ENCODE assay signal across 7 mouse cellular contexts in genomic region chr5:110135293-110136086, GRCm38 (mm10). TPM values are rescaled to one million over a fixed set of nuclear protein-coding genes. Genes with fewer than 3 reads are reported as not detected.
A peak's percentile ranks its signal among the peaks of the same experiment; 100 is the strongest.
DNase-seq lines count a peak whose midpoint lies in the region; ATAC-seq lines count a peak whose summit lies in the region.

TSS of gene Chfr (plus strand) at chr5:110135842.

- peak; percentile 97 for ATAC-seq in granulocyte monocyte progenitor cell, adult 5-6 weeks (replicated peaks; ENCODE audit: poor library complexity, severe bottlenecking)
- peak; percentile 99 for ATAC-seq in midbrain, embryonic 13.5 days

- 4% methylated on average over 46 of the region's 46 CpGs for WGBS in embryonic facial prominence, embryonic 10.5 days
- WGBS in limb, embryonic 10.5 days: 4% methylated on average over 46 of the region's 46 CpGs
- WGBS in midbrain, embryonic 13.5 days: 4% methylated on average over 46 of the region's 46 CpGs

- peaks cover 27% of the 10 kb centered on the region for H3K36me3 ChIP-seq in embryonic facial prominence, embryonic 10.5 days (replicated peaks)
- H3K36me3 ChIP-seq in limb, embryonic 10.5 days: peaks cover 16% of the 10 kb centered on the region
- H3K36me3 ChIP-seq in midbrain, embryonic 13.5 days: peaks cover 29% of the 10 kb centered on the region

- no peaks in the 10 kb centered on the region for H3K27me3 ChIP-seq in embryonic facial prominence, embryonic 10.5 days (replicated peaks; ENCODE audit: low read depth, poor library complexity, severe bottlenecking)
- H3K27me3 ChIP-seq in limb, embryonic 10.5 days (ENCODE audit: low read depth, poor library complexity, severe bottlenecking): no peaks in the 10 kb centered on the region
- H3K27me3 ChIP-seq in midbrain, embryonic 13.5 days: no peaks in the 10 kb centered on the region

- H3K9me3 ChIP-seq in embryonic facial prominence, embryonic 10.5 days: peaks cover 8% of the 10 kb centered on the region; the same call in 1 of the 2 replicates
- H3K9me3 ChIP-seq in limb, embryonic 10.5 days (replicated peaks): no peaks in the 10 kb centered on the region
- no peaks in the 10 kb centered on the region for H3K9me3 ChIP-seq in midbrain, embryonic 13.5 days

- peak within 1 kb of the TSS; percentile 78 for H3K27ac ChIP-seq in embryonic facial prominence, embryonic 10.5 days (replicated peaks)
- peak within 1 kb of the TSS; percentile 75 for H3K27ac ChIP-seq in limb, embryonic 10.5 days
- peak within 1 kb of the TSS; percentile 76 for H3K27ac ChIP-seq in midbrain, embryonic 13.5 days

- DNase-seq in adrenal gland, postnatal 10 days: peak; percentile 100
- DNase-seq in embryonic facial prominence, embryonic 10.5 days (ENCODE audit: low spot score): peak; percentile 99
- DNase-seq in kidney, adult 11 months: peak; percentile 99
- peak; percentile 99 for DNase-seq in limb, embryonic 10.5 days (ENCODE audit: low spot score)
- peak; percentile 97 for DNase-seq in spleen, adult 12 weeks (ENCODE audit: low spot score)

- H3K4me2 ChIP-seq in midbrain, embryonic 13.5 days (replicated peaks): peak within 1 kb of the TSS; percentile 72

- H3K4me1 ChIP-seq in embryonic facial prominence, embryonic 10.5 days: peaks cover 7% of the 10 kb centered on the region
- peaks cover 7% of the 10 kb centered on the region for H3K4me1 ChIP-seq in limb, embryonic 10.5 days
- peaks cover 12% of the 10 kb centered on the region for H3K4me1 ChIP-seq in midbrain, embryonic 13.5 days (replicated peaks)

- H3K4me3 ChIP-seq in embryonic facial prominence, embryonic 10.5 days: peak within 1 kb of the TSS; percentile 88
- peak within 1 kb of the TSS; percentile 70 for H3K4me3 ChIP-seq in limb, embryonic 10.5 days
- H3K4me3 ChIP-seq in midbrain, embryonic 13.5 days (replicated peaks): peak within 1 kb of the TSS; percentile 76

- H3K9ac ChIP-seq in midbrain, embryonic 13.5 days (replicated peaks): peak within 1 kb of the TSS; percentile 93

RNA-seq across cellular contexts. Expression of gene Chfr, which starts in this region (rescaled TPM):
- total RNA-seq in adrenal gland, postnatal 10 days (2021): 10 to 100 TPM; 34.3 to 44.4 TPM
- polyA plus RNA-seq in embryonic facial prominence, embryonic 10.5 days (2016; fragmentation: Nextera tagmentation; extraction: Ambion mirVana): 45.1 and 48.6 TPM in 2 replicates
- total RNA-seq in granulocyte monocyte progenitor cell, adult 5-6 weeks (2014; fragmentation: Nextera tagmentation): 28.0 and 33.3 TPM in 2 replicates
- total RNA-seq in granulocyte monocyte progenitor cell, adult 5-6 weeks (2017): 39.4 and 45.1 TPM in 2 replicates
- polyA plus RNA-seq in limb, embryonic 10.5 days (2016; fragmentation: Nextera tagmentation; extraction: Ambion mirVana): 30.4 and 31.4 TPM in 2 replicates
- polyA plus RNA-seq in midbrain, embryonic 13.5 days (2015; fragmentation: Nextera tagmentation; extraction: Ambion mirVana): 106 and 111 TPM in 2 replicates

Comparison
In these comparisons a context has a peak if more than half of its experiments do, and no peak if none do; other contexts are left out.
1. Peak in every context shown above with its lines: DNase-seq, ATAC-seq, H3K4me3 ChIP-seq and H3K27ac ChIP-seq.